Mouse (Mus musculus) midbrain, embryonic 12.5 days (tissue): Measurements from ENCODE around the gene Mlc1. TPM values are rescaled to one million over a fixed set of nuclear protein-coding genes. Genes with fewer than 3 reads are reported as not detected.

Source experiments
- ATAC-seq: fragments of 200-750 bp; cut with Nextera tagmentation; 2 replicates; pipeline ENCODE4 v1.8.0; 2017; ENCODE audit warnings: low read depth, moderate TSS enrichment, moderate library complexity; ENCODE audit not compliant: low FRiP score
- H3K27ac ChIP-seq: fragments of 300-500 bp; sonication (generic); replicated peaks from 2 replicates; pipeline ENCODE4 v1.5.1; 2016; ENCODE audit warnings: mild to moderate bottlenecking
- H3K27me3 ChIP-seq: fragments of 300-500 bp; sonication (generic); 2 replicates; pipeline ENCODE4 v1.6.1; 2016; ENCODE audit warnings: mild to moderate bottlenecking
- H3K36me3 ChIP-seq: fragments of 300-500 bp; sonication (generic); 2 replicates; pipeline ENCODE4 v1.6.1; 2016
- H3K4me1 ChIP-seq: fragments of 300-500 bp; sonication (generic); 2 replicates; pipeline ENCODE4 v1.6.1; 2016
- H3K4me2 ChIP-seq: fragments of 300-500 bp; sonication (generic); replicated peaks from 2 replicates; pipeline ENCODE4 v1.6.1; 2016; ENCODE audit warnings: mild to moderate bottlenecking, moderate library complexity
- H3K4me3 ChIP-seq: fragments of 300-500 bp; sonication (generic); 2 replicates; pipeline ENCODE4 v1.5.1; 2016; ENCODE audit warnings: mild to moderate bottlenecking
- H3K9ac ChIP-seq: fragments of 300-500 bp; sonication (generic); replicated peaks from 2 replicates; pipeline ENCODE4 v1.6.1; 2016; ENCODE audit warnings: mild to moderate bottlenecking, moderate library complexity
- H3K9me3 ChIP-seq: fragments of 300-500 bp; sonication (generic); 2 replicates; pipeline ENCODE4 v1.6.1; 2016; ENCODE audit warnings: mild to moderate bottlenecking
- WGBS: fragments of 180-500 bp; shearing (Covaris S2); methylation state at CpG from one replicate; pipeline ENCODE4 v1.1.7; 2016; 5-methylcytosine and 5-hydroxymethylcytosine counted together
- polyA plus RNA-seq: library from polyadenylated mRNA; unstranded; fragments of >200 nt; fragmentation: Nextera tagmentation; extraction: Ambion mirVana; gene quantifications from 2 replicates; pipeline ENCODE4 v1.2.1, GENCODE M21; 2016

The Mlc1 gene
- polyA plus RNA-seq, 1 experiment from 2014 or later = 3.8 TPM

DNA sequence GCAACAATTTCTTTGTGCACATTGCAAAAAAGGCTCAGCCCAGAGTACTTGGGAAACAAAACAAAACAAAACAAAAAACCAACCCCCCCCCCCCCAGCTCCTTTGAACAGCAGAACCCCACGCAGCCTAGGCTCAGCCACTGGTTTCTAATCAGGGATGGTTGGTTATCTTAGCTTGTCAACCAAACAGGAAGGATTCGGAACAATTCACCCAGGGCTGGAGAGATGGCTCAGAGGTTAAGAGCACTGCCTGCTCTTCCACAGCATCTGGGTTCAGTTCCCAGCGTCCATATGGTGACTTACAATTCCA lies 285 bp upstream of the Mlc1 start:
- H3K4me2 ChIP-seq = no peak overlapping the region
- peak; percentile 85; the same call in 1 of the 2 replicates for ATAC-seq

DNA sequence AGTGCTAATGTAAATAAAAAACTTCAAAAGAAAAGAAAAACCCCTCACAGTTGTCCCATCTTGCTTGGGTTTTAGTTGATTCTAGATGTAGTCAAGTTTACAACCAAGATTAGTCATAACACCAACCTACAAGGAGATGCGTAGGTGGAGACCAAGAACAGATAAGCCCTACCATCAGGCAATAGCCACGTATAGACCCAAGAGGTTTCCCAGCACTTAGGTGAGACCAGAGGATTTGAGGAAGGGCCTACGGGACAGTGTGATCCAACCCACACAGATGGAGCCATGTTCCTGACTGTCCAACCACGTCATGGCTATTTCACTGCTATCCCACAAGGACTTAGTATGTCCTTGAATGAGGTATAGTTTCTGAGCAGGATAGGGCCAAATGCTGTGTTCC lies 6.5 kb downstream of the Mlc1 start:
- H3K4me2 ChIP-seq = no peak overlapping the region
- H3K9ac ChIP-seq = no peak overlapping the region
- H3K4me3 ChIP-seq = no peak overlapping the region
- no peaks in the 10 kb centered on the region for H3K9me3 ChIP-seq
- peaks cover 8% of the 10 kb centered on the region; the same call in 1 of the 2 replicates for H3K4me1 ChIP-seq
- peaks cover 12% of the 10 kb centered on the region for H3K27me3 ChIP-seq
- no peak for ATAC-seq
- H3K36me3 ChIP-seq = no peaks in the 10 kb centered on the region
- H3K27ac ChIP-seq = no peak overlapping the region
- 87% methylated on average over 4 of the region's 4 CpGs for WGBS

More for the DNA sequence above, 285 bp upstream of the Mlc1 start:
- Histone ChIP-seq H3K9me3 (no peaks in the 10 kb centered on the region; the same call in 1 of the 2 replicates), H3K4me3 (no peak overlapping the region), H3K4me1 (peaks cover 20% of the 10 kb centered on the region), H3K27me3 (peaks cover 21% of the 10 kb centered on the region), H3K36me3 (no peaks in the 10 kb centered on the region), H3K27ac (peak overlapping the region; percentile 71), H3K9ac (no peak overlapping the region)
- 9% methylated on average over 3 of the region's 3 CpGs for whole genome bisulfite sequencing

DNA sequence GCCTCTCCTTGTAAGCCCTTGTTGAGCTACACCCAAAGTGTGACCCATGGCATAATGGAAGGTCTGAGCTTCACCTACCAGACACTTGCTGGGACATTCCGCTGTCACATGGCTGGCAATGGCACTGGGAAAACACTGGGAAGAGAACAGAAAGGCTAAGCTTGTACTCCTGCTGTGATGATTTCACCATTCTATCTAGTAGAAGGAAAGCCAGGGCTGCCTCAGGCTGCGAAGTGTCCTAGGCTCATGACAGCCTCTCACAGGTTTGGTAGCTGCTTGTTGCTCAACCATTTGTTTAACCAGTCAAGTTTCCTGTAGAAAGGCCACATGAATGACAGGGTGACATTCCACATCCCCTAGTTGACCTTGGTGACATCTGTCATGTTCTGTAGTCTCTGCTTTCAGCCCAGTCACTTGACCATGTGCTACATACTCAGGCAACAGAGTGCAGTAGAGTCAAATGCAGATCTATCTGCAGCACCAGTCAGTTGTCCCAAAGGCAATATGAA lies 14.7 kb downstream of the Mlc1 start:
- WGBS = 90% methylated on average over 2 of the region's 2 CpGs
- no peak overlapping the region for H3K27ac ChIP-seq
- no peak for ATAC-seq
- no peaks in the 10 kb centered on the region for H3K4me1 ChIP-seq
- no peaks in the 10 kb centered on the region for H3K9me3 ChIP-seq
- H3K9ac ChIP-seq = no peak overlapping the region
- H3K36me3 ChIP-seq = no peaks in the 10 kb centered on the region
- H3K4me3 ChIP-seq = no peak overlapping the region
- H3K4me2 ChIP-seq = no peak overlapping the region
- H3K27me3 ChIP-seq = no peaks in the 10 kb centered on the region; the same call in 1 of the 2 replicates

DNA sequence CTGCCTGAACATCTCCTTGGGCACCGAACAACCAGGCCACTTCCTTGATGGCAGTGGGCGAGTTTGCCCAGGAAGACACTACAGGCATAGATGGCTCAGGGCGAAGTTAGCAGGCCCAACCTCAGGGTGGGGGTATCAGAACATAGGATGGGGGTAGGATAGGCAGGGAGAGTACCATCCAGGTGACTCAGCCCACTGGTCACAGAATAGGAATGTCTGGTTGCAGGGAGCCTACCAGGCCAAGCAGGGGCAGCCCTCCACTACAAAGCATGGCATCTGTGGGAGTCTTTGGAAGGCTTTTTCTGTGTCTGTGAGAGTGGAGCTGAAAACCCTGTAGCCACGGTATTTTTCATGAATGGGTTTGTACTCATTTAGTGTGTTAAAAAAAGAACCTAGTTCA lies 21.3 kb downstream of the Mlc1 start:
- no peaks in the 10 kb centered on the region for H3K9me3 ChIP-seq
- no peak overlapping the region for H3K27ac ChIP-seq
- peaks cover 42% of the 10 kb centered on the region for H3K27me3 ChIP-seq
- WGBS = 83% methylated on average over 4 of the region's 4 CpGs
- peaks cover 11% of the 10 kb centered on the region for H3K4me1 ChIP-seq
- H3K4me3 ChIP-seq = no peak overlapping the region
- no peaks in the 10 kb centered on the region for H3K36me3 ChIP-seq
- H3K4me2 ChIP-seq = no peak overlapping the region
- ATAC-seq = no peak
- H3K9ac ChIP-seq = no peak overlapping the region

DNA sequence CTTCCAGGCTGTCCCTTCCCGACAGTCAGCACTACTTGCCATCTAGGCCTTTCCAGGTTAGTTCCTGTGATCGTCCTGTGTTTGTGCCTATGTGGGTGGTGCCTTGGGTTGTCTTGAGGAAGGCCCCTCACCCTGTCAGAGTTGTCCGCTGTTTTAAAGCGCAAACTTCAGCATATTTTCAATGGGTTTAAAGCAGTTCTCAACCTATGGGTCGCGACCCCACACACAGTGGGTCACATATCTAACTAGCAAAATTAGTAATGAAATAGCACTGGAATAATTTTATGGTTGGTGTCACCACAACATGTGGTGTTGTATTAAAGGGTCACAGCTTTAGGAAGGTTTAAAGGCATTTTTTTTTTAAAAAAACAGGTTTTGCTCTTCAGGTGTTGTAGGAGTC lies 23.5 kb downstream of the Mlc1 start:
- no peak for ATAC-seq
- H3K4me3 ChIP-seq = no peak overlapping the region
- no peak overlapping the region for H3K9ac ChIP-seq
- peaks cover 11% of the 10 kb centered on the region for H3K4me1 ChIP-seq
- 0 out of 2 replicates have a peak overlapping the region, but pooled peaks have one; percentile 88 for H3K4me2 ChIP-seq
- H3K27ac ChIP-seq = no peak overlapping the region
- no peaks in the 10 kb centered on the region for H3K9me3 ChIP-seq
- 85% methylated on average over 6 of the region's 6 CpGs for WGBS
- peaks cover 42% of the 10 kb centered on the region for H3K27me3 ChIP-seq
- H3K36me3 ChIP-seq = no peaks in the 10 kb centered on the region

DNA sequence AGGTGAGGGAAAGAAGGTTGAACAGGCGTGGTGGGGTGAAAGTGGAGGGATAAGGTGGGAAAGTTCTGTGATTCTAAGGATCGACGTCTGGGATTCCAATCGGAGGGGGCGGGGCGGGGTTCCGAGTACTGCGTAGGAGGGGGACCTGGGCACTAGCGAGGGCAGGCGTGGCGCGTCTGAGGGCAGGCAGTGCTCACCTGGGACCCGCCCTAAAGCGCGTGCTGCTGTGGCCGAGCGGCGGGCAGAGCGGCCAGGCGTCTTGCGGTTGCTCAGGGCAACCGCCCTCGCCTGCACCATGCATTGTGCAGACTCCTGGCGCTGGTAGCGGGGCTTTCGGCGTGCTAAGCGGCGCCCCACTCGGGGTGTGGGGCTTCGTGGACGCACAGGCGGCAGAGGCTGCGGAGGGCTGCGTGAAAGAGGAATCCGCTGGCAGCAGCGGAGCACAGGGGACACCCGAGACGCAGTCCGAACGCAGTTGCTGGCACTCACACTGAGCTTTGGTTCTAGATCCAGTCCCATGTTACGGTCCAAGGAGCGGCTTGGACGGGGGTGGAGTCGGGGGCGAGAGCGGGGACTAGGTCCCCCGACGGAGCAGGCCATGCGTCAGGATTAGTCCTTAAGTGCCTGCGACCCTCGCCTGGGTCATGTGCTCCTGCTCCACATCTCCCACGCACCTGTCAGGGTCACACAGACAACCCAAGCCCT lies 24.3 kb downstream of the Mlc1 start, which contains the start of gene Ttll8:
Gene Ttll8, minus strand, starts transcription at position 51 of the 705 bp plus-strand sequence.
- H3K36me3 ChIP-seq = no peaks in the 10 kb centered on the region
- H3K9me3 ChIP-seq = no peaks in the 10 kb centered on the region
- peak within 1 kb of the TSS; percentile 54 for H3K9ac ChIP-seq
- H3K4me3 ChIP-seq = peak within 1 kb of the TSS; percentile 45
- H3K27me3 ChIP-seq = peaks cover 42% of the 10 kb centered on the region
- H3K4me2 ChIP-seq = peak within 1 kb of the TSS; percentile 88
- 2% methylated on average over 53 of the region's 53 CpGs for WGBS
- H3K4me1 ChIP-seq = peaks cover 11% of the 10 kb centered on the region
- ATAC-seq = peak; percentile 75
- H3K27ac ChIP-seq = no peak within 1 kb of the TSS

DNA sequence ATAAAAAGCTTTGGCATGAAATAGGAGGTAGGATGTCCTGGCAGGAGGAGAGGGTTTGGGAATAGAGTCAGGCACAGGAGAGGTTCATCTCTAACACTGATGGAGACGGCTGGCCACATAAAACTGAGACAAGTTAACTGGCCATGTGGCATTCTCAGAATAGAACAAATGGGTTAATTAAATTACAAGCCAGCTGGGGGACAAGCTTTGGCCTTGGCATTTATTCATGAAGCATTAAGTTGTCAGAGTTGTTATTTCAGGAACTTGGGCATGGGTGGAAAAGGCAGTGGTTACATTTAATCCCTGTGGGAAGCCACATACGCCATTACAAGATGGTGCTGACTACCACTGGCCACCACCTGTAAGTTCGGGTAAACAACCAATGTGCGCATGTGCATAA lies 27.6 kb downstream of the Mlc1 start:
- peaks cover 30% of the 10 kb centered on the region for H3K27me3 ChIP-seq
- WGBS = 89% methylated on average over 4 of the region's 4 CpGs
- H3K27ac ChIP-seq = no peak overlapping the region
- H3K4me2 ChIP-seq = no peak overlapping the region
- no peak for ATAC-seq
- no peaks in the 10 kb centered on the region for H3K9me3 ChIP-seq
- H3K4me3 ChIP-seq = no peak overlapping the region
- peaks cover 11% of the 10 kb centered on the region for H3K4me1 ChIP-seq
- H3K9ac ChIP-seq = no peak overlapping the region
- no peaks in the 10 kb centered on the region for H3K36me3 ChIP-seq

DNA sequence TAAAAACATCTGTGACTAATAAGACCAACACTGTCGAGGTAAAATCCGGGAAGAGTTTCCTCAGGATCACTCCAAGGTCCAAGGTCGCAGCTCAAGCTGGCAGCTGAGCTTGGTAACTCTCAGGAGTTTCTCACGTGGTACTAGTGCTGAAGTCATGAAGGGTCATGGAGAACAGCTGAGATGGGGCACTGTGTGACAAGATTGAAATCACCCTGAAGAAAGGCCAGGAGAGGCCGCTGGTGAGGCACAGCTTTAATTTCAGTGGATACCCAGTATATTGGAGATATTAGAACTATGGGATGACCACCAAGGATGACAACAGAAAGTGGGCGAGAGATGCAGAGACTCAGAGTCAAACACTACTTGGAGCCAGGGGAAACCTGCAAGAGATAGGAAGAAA lies 32.0 kb downstream of the Mlc1 start:
- 61% methylated on average over 6 of the region's 6 CpGs for WGBS
- H3K27me3 ChIP-seq = no peaks in the 10 kb centered on the region

DNA sequence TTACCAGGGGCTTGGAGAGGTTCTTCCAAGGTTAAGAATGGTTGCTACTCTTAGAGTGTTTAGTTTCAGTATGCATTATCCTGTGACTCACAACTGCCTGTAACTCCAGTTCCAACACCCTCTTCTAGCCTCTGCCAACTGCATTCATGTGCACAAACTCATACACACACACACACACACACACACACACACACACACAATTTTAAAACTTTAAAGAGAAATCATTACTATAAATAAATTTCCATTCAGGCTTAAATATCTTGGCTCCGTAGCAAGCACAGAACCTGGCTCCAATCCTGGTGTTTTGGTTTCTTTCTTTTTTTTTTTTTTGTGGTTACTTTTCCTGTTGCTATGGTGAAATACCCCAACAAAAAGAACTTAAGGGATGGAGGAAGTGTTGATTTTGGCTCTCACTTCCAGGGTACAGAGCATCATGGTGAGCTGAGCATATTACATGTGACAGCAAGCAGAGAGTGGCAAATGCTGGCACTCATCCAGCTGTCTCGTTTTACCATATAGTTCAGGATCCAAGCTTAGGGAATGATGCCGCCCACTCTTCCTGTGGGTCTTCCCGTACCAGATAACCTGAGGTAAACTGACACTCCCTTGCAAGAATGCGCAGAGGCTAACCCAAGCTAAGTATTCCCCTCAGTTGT lies 34.8 kb downstream of the Mlc1 start:
- no peaks in the 10 kb centered on the region for H3K27me3 ChIP-seq
- no peak overlapping the region for H3K9ac ChIP-seq
- H3K4me2 ChIP-seq = no peak overlapping the region
- no peak overlapping the region for H3K27ac ChIP-seq
- H3K36me3 ChIP-seq = no peaks in the 10 kb centered on the region
- H3K4me3 ChIP-seq = no peak overlapping the region
- no peak for ATAC-seq
- H3K4me1 ChIP-seq = no peaks in the 10 kb centered on the region
- H3K9me3 ChIP-seq = no peaks in the 10 kb centered on the region
- WGBS = 93% methylated on average over 5 of the region's 5 CpGs

More for the DNA sequence above, 32.0 kb downstream of the Mlc1 start:
- H3K4me2 ChIP-seq = no peak overlapping the region
- no peak overlapping the region for H3K4me3 ChIP-seq
- H3K36me3 ChIP-seq = no peaks in the 10 kb centered on the region
- H3K9me3 ChIP-seq = no peaks in the 10 kb centered on the region
- no peak for ATAC-seq
- no peak overlapping the region for H3K27ac ChIP-seq
- H3K9ac ChIP-seq = no peak overlapping the region
- no peaks in the 10 kb centered on the region for H3K4me1 ChIP-seq

DNA sequence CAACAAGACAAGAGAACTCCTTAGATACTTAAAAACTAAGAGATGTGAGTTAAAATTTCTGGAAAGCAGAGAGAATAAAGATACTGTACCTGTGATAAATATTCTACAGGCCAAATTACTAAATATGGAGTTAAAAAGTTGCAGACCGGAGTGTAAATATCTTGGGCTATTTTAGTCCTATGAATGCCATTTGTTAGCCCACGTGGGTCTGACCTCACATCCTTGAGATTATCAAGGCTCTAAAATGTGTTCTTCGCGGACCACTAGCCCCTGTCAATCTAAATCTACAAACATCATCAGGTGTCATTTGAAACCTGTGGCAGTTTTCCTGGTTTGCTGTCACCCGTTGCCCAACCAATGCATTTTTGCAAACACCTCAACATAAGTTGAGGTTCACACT lies 36.0 kb downstream of the Mlc1 start:
- Histone ChIP-seq H3K4me1 (no peaks in the 10 kb centered on the region), H3K27ac (no peak overlapping the region), H3K27me3 (no peaks in the 10 kb centered on the region), H3K9me3 (no peaks in the 10 kb centered on the region), H3K4me2 (no peak overlapping the region), H3K36me3 (no peaks in the 10 kb centered on the region), H3K4me3 (no peak overlapping the region), H3K9ac (no peak overlapping the region)
- ATAC-seq = no peak
- WGBS = 86% methylated on average over 5 of the region's 5 CpGs

DNA sequence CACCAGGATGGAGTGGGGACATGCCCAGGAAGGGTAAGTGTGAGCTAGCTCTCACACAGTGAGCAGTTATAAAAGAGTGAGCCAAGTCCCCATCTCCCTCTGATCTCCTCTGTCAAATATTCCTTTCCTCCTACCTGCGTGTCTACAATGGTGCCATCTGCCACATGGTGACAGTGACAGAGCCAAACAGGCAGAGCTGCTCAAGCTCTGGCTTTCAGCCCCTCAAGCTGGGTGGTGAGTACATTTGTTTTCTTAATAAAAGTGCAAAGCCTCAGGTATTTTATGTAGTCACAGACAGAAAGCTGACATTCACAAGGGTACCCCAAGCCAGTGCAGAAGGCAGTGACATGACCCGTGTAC lies 41.5 kb downstream of the Mlc1 start:
- WGBS = 81% methylated on average over 2 of the region's 2 CpGs
- Histone ChIP-seq H3K4me3 (no peak overlapping the region), H3K9me3 (no peaks in the 10 kb centered on the region), H3K27ac (no peak overlapping the region), H3K4me2 (no peak overlapping the region), H3K4me1 (no peaks in the 10 kb centered on the region), H3K36me3 (no peaks in the 10 kb centered on the region), H3K9ac (no peak overlapping the region), H3K27me3 (no peaks in the 10 kb centered on the region)
- no peak for ATAC-seq

DNA sequence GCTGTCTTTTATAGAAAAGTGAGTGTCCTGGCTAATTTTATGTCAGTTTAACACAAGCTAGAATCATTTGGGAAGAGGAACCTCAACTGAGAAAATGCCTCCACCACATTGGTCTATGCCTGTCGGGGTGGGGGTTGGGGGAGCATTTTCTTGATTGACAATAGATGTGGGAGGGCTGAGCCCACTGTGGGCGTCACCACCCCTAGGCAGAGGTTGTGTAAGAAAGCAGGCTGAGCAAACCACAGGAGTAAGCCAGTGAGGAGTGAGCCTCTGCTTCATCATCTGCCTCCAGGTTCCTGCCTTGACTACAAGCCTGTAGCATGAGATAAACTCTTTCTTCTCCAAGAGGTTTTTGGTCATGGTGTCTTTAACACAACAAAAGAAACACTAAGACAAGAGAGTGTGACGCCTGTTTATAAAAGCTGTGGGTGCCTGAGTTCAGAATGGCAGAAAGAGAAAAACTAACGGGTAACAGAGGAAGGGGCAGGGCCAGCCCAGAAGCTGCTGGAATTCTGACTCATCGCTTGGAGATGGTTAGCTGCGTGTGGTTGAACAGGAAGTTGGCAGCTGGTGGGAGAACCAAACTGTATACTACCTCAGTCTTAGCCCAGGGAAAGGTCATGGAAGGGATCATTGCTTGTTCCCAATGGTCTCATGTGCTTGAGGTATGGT lies 42.1 kb downstream of the Mlc1 start:
- H3K4me3 ChIP-seq = no peak overlapping the region
- no peak for ATAC-seq
- no peaks in the 10 kb centered on the region for H3K27me3 ChIP-seq
- 76% methylated on average over 6 of the region's 6 CpGs for WGBS
- H3K27ac ChIP-seq = no peak overlapping the region
- no peaks in the 10 kb centered on the region for H3K36me3 ChIP-seq
- no peaks in the 10 kb centered on the region for H3K4me1 ChIP-seq
- no peaks in the 10 kb centered on the region for H3K9me3 ChIP-seq
- H3K4me2 ChIP-seq = no peak overlapping the region
- H3K9ac ChIP-seq = no peak overlapping the region
